Mouse (Mus musculus): ENCODE measurements at regions not wholly inside any gene's neighbourhood (a gene's known extent, or its start where the extent isn't known, plus 50 kb on each side); places are given as distances from the start of the nearest gene placed in this dataset.

DNA sequence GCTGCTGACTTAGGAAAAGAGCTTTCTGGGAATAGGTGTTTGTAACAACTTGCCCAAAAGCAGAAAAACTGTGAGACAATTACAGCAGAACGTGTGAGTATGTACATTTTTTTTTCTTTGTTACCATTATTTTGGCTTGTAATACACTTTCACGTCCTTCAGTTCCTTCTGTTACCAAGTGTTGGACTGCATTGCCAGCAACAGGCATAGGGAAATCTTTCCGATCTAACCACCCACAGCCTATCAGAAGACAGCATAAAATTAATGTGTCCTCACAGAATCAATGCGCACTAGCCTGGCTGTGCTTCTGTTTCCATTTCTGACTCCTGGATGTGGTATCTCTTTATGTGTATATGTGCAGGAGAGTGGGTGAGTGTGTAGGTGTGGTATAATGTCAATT is 76.6 kb upstream of the Ifne start:
- Histone ChIP-seq H3K27me3 (replicated peaks; ENCODE audit: control insufficient read depth, insufficient read depth, low read length) (no peaks in the 10 kb centered on the region), H3K9ac (ENCODE audit: low read length) (no peak overlapping the region), H3K4me3 (ENCODE audit: low read depth, low read length) (no peak overlapping the region), H3K27ac (ENCODE audit: low read depth, low read length) (no peak overlapping the region), H3K4me2 (ENCODE audit: low read length) (no peak overlapping the region), H3K36me3 (ENCODE audit: control insufficient read depth, insufficient read depth, low read length) (no peaks in the 10 kb centered on the region), H3K4me1 (ENCODE audit: control insufficient read depth, insufficient read depth, low read length) (no peaks in the 10 kb centered on the region), H3K9me3 (replicated peaks; ENCODE audit: control insufficient read depth, low read length) (no peaks in the 10 kb centered on the region)
- WGBS, result 71% methylated on average over 4 of the region's 4 CpGs
- DNase-seq (ENCODE audit: low spot score), result no peak
- no peak for ATAC-seq

- 40% methylated on average over 7 of the region's 7 CpGs for WGBS
- Histone ChIP-seq H3K36me3 (ENCODE audit: control insufficient read depth, insufficient read depth, low read length) (no peaks in the 10 kb centered on the region), H3K4me1 (ENCODE audit: control insufficient read depth, insufficient read depth, low read length) (no peaks in the 10 kb centered on the region), H3K27ac (ENCODE audit: low read depth, low read length) (no peak overlapping the region), H3K27me3 (replicated peaks; ENCODE audit: control insufficient read depth, insufficient read depth, low read length) (no peaks in the 10 kb centered on the region), H3K9ac (ENCODE audit: low read length) (no peak overlapping the region), H3K4me2 (ENCODE audit: low read length) (no peak overlapping the region), H3K4me3 (ENCODE audit: low read depth, low read length) (no peak overlapping the region), H3K9me3 (replicated peaks; ENCODE audit: control insufficient read depth, low read length) (no peaks in the 10 kb centered on the region)
- ATAC-seq (no peak), DNase-seq (ENCODE audit: low spot score) (no peak)
Observed at GRCm38 (mm10) chr4:88956151-88956550, 76.2 kb upstream of the Ifne start.

GRCm38 (mm10) chr4:88955571-88955970 is 75.6 kb upstream of the Ifne start:
- H3K4me3 ChIP-seq (ENCODE audit: low read depth, low read length), result no peak overlapping the region
- no peaks in the 10 kb centered on the region for H3K9me3 ChIP-seq (replicated peaks; ENCODE audit: control insufficient read depth, low read length)
- H3K36me3 ChIP-seq (ENCODE audit: control insufficient read depth, insufficient read depth, low read length), result no peaks in the 10 kb centered on the region
- no peak overlapping the region for H3K9ac ChIP-seq (ENCODE audit: low read length)
- H3K4me1 ChIP-seq (ENCODE audit: control insufficient read depth, insufficient read depth, low read length), result no peaks in the 10 kb centered on the region
- DNase-seq (ENCODE audit: low spot score) (no peak), ATAC-seq (no peak)
- H3K27me3 ChIP-seq (replicated peaks; ENCODE audit: control insufficient read depth, insufficient read depth, low read length), result no peaks in the 10 kb centered on the region
- H3K4me2 ChIP-seq (ENCODE audit: low read length), result no peak overlapping the region
- 85% methylated on average over 7 of the region's 7 CpGs for WGBS
- H3K27ac ChIP-seq (ENCODE audit: low read depth, low read length), result no peak overlapping the region

GRCm38 (mm10) chr4:88954045-88954444 is 74.0 kb upstream of the Ifne start:
- Histone ChIP-seq H3K27ac (ENCODE audit: low read depth, low read length) (no peak overlapping the region), H3K4me1 (ENCODE audit: control insufficient read depth, insufficient read depth, low read length) (no peaks in the 10 kb centered on the region), H3K4me3 (ENCODE audit: low read depth, low read length) (no peak overlapping the region), H3K27me3 (replicated peaks; ENCODE audit: control insufficient read depth, insufficient read depth, low read length) (no peaks in the 10 kb centered on the region), H3K9ac (ENCODE audit: low read length) (no peak overlapping the region), H3K4me2 (ENCODE audit: low read length) (no peak overlapping the region), H3K9me3 (replicated peaks; ENCODE audit: control insufficient read depth, low read length) (no peaks in the 10 kb centered on the region), H3K36me3 (ENCODE audit: control insufficient read depth, insufficient read depth, low read length) (no peaks in the 10 kb centered on the region)
- over 99% methylated on average over 3 of the region's 3 CpGs for WGBS
- ATAC-seq, result no peak
- DNase-seq (ENCODE audit: low spot score), result no peak

GRCm38 (mm10) chr4:88951034-88951336 is 71.0 kb upstream of the Ifne start:
- ATAC-seq (no peak), DNase-seq (ENCODE audit: low spot score) (no peak)
- Histone ChIP-seq H3K36me3 (ENCODE audit: control insufficient read depth, insufficient read depth, low read length) (no peaks in the 10 kb centered on the region), H3K9me3 (replicated peaks; ENCODE audit: control insufficient read depth, low read length) (no peaks in the 10 kb centered on the region), H3K4me1 (ENCODE audit: control insufficient read depth, insufficient read depth, low read length) (no peaks in the 10 kb centered on the region), H3K27me3 (replicated peaks; ENCODE audit: control insufficient read depth, insufficient read depth, low read length) (no peaks in the 10 kb centered on the region), H3K27ac (ENCODE audit: low read depth, low read length) (no peak overlapping the region), H3K4me3 (ENCODE audit: low read depth, low read length) (no peak overlapping the region), H3K9ac (ENCODE audit: low read length) (no peak overlapping the region), H3K4me2 (ENCODE audit: low read length) (no peak overlapping the region)
- WGBS, result 41% methylated on average over 1 of the region's 1 CpGs

- DNase-seq (ENCODE audit: low spot score), result no peak
- no peak overlapping the region for H3K9ac ChIP-seq (ENCODE audit: low read length)
- WGBS, result 33% methylated on average over 12 of the region's 12 CpGs
Observed at GRCm38 (mm10) chr4:88950181-88951033, 70.4 kb upstream of the Ifne start.

GRCm38 (mm10) chr4:88948027-88948859 is 68.2 kb upstream of the Ifne start:
- H3K36me3 ChIP-seq (ENCODE audit: control insufficient read depth, insufficient read depth, low read length), result no peaks in the 10 kb centered on the region
- H3K9ac ChIP-seq (ENCODE audit: low read length), result no peak overlapping the region
- ATAC-seq (no peak), DNase-seq (ENCODE audit: low spot score) (no peak)
- H3K4me2 ChIP-seq (ENCODE audit: low read length), result no peak overlapping the region
- H3K4me3 ChIP-seq (ENCODE audit: low read depth, low read length), result no peak overlapping the region
- no peaks in the 10 kb centered on the region for H3K4me1 ChIP-seq (ENCODE audit: control insufficient read depth, insufficient read depth, low read length)
- WGBS, result 92% methylated on average over 4 of the region's 4 CpGs
- no peaks in the 10 kb centered on the region for H3K27me3 ChIP-seq (replicated peaks; ENCODE audit: control insufficient read depth, insufficient read depth, low read length)
- H3K27ac ChIP-seq (ENCODE audit: low read depth, low read length), result no peak overlapping the region
- no peaks in the 10 kb centered on the region for H3K9me3 ChIP-seq (replicated peaks; ENCODE audit: control insufficient read depth, low read length)

More at GRCm38 (mm10) chr4:88950181-88951033, 70.4 kb upstream of the Ifne start:
- no peak; the same call in 1 of the 2 replicates for ATAC-seq
- H3K27ac ChIP-seq (ENCODE audit: low read depth, low read length), result no peak overlapping the region
- no peak overlapping the region for H3K4me3 ChIP-seq (ENCODE audit: low read depth, low read length)
- H3K9me3 ChIP-seq (replicated peaks; ENCODE audit: control insufficient read depth, low read length), result no peaks in the 10 kb centered on the region
- no peaks in the 10 kb centered on the region for H3K27me3 ChIP-seq (replicated peaks; ENCODE audit: control insufficient read depth, insufficient read depth, low read length)
- no peaks in the 10 kb centered on the region for H3K4me1 ChIP-seq (ENCODE audit: control insufficient read depth, insufficient read depth, low read length)
- H3K36me3 ChIP-seq (ENCODE audit: control insufficient read depth, insufficient read depth, low read length), result no peaks in the 10 kb centered on the region
- H3K4me2 ChIP-seq (ENCODE audit: low read length), result no peak overlapping the region

DNA sequence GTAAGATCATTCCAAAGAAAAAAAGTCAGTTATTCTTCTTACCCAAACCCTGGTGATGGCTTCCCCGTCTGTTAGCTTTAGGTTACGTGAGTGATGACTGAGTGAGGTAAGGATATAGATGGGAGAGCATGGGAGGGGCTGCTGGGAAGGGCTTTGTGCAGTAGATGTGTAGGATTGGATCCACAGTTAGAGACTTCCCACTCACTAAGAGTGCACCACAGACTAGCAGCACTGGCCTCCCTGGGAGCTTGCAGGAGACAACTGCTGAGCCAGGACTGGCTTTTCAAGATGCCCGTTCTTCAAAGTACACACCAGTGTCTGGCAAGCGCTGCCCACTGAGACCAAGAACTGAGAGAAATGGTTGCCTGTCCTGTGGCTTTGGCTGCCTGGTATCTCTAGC is 62.0 kb upstream of the Ifne start:
- Histone ChIP-seq H3K4me2 (ENCODE audit: low read length) (no peak overlapping the region), H3K27me3 (replicated peaks; ENCODE audit: control insufficient read depth, insufficient read depth, low read length) (peaks cover 14% of the 10 kb centered on the region), H3K4me3 (ENCODE audit: low read depth, low read length) (no peak overlapping the region), H3K4me1 (ENCODE audit: control insufficient read depth, insufficient read depth, low read length) (no peaks in the 10 kb centered on the region), H3K36me3 (ENCODE audit: control insufficient read depth, insufficient read depth, low read length) (no peaks in the 10 kb centered on the region), H3K9ac (ENCODE audit: low read length) (no peak overlapping the region), H3K27ac (ENCODE audit: low read depth, low read length) (no peak overlapping the region), H3K9me3 (replicated peaks; ENCODE audit: control insufficient read depth, low read length) (no peaks in the 10 kb centered on the region)
- DNase-seq (ENCODE audit: low spot score) (no peak), ATAC-seq (no peak)
- WGBS, result 77% methylated on average over 4 of the region's 4 CpGs

GRCm38 (mm10) chr4:88940670-88941069 is 60.7 kb upstream of the Ifne start:
- H3K9me3 ChIP-seq (replicated peaks; ENCODE audit: control insufficient read depth, low read length), result no peaks in the 10 kb centered on the region
- no peak overlapping the region for H3K4me3 ChIP-seq (ENCODE audit: low read depth, low read length)
- ATAC-seq (no peak), DNase-seq (ENCODE audit: low spot score) (no peak)
- no peak overlapping the region for H3K9ac ChIP-seq (ENCODE audit: low read length)
- H3K27ac ChIP-seq (ENCODE audit: low read depth, low read length), result no peak overlapping the region
- H3K4me2 ChIP-seq (ENCODE audit: low read length), result no peak overlapping the region
- peaks cover 16% of the 10 kb centered on the region for H3K27me3 ChIP-seq (replicated peaks; ENCODE audit: control insufficient read depth, insufficient read depth, low read length)
- no peaks in the 10 kb centered on the region for H3K4me1 ChIP-seq (ENCODE audit: control insufficient read depth, insufficient read depth, low read length)
- no peaks in the 10 kb centered on the region for H3K36me3 ChIP-seq (ENCODE audit: control insufficient read depth, insufficient read depth, low read length)
- WGBS, result 83% methylated on average over 2 of the region's 2 CpGs
